Mouse (Mus musculus): ENCODE results near the gene Lck. TPM values are rescaled to one million over a fixed set of nuclear protein-coding genes. Genes with fewer than 3 reads are reported as not detected.

Lck gene
- polyA plus RNA-seq, 1 experiment from 2014 or later, result 6.8 TPM

GRCm38 (mm10) chr4:129615801-129616290 lies 42.4 kb upstream of the Lck start:
- Histone ChIP-seq H3K27ac (no peak overlapping the region), H3K36me3 (peaks cover 13% of the 10 kb centered on the region), H3K4me3 (no peak overlapping the region), H3K4me2 (no peak overlapping the region), H3K27me3 (no peaks in the 10 kb centered on the region), H3K9me3 (replicated peaks) (no peaks in the 10 kb centered on the region), H3K9ac (no peak overlapping the region), H3K4me1 (replicated peaks) (peaks cover 33% of the 10 kb centered on the region)
- WGBS, result 84% methylated on average over 9 of the region's 9 CpGs
- ATAC-seq (replicated peaks; ENCODE audit: insufficient number of reproducible peaks, insufficient read depth, low FRiP score, low read depth), result no peak

- ATAC-seq (replicated peaks; ENCODE audit: insufficient number of reproducible peaks, insufficient read depth, low FRiP score, low read depth), result no peak
Measured at GRCm38 (mm10) chr4:129614093-129614492, 40.7 kb upstream of the Lck start, which contains the start of gene Dcdc2b. Dcdc2b (minus strand) TSS chr4:129614257.

DNA sequence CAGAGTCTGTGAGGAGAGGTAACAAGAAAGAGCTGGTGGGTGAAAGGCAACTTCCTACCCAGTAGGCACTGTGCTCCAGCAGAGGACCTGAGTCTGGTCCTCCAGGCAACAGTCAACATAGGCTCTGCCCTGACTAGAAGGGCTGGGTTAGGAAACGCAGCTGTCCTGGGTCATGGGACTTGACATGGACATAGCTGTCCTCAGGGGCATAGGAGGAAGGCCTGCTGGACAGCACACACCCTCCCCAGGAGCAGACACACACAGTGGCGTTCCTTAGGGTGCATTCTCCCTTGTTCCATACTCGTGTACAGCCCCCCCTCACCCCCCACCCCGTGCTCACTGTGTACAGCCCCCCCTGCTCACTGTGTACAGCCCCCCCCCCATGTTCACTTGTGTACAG lies 37.0 kb upstream of the Lck start:
- Histone ChIP-seq H3K9ac (no peak overlapping the region), H3K4me3 (no peak overlapping the region), H3K4me2 (no peak overlapping the region), H3K9me3 (replicated peaks) (no peaks in the 10 kb centered on the region), H3K4me1 (replicated peaks) (peaks cover 16% of the 10 kb centered on the region), H3K27ac (no peak overlapping the region), H3K36me3 (peaks cover 26% of the 10 kb centered on the region), H3K27me3 (no peaks in the 10 kb centered on the region)
- WGBS, result 63% methylated on average over 4 of the region's 4 CpGs
- ATAC-seq (replicated peaks; ENCODE audit: insufficient number of reproducible peaks, insufficient read depth, low FRiP score, low read depth), result no peak; the same call in 1 of the 2 replicates

More at GRCm38 (mm10) chr4:129614093-129614492, 40.7 kb upstream of the Lck start, which contains the start of gene Dcdc2b:
- Histone ChIP-seq H3K4me1 (replicated peaks) (peaks cover 27% of the 10 kb centered on the region), H3K9ac (no peak within 1 kb of the TSS), H3K36me3 (peaks cover 18% of the 10 kb centered on the region), H3K27me3 (no peaks in the 10 kb centered on the region), H3K4me2 (no peak within 1 kb of the TSS), H3K4me3 (no peak within 1 kb of the TSS), H3K9me3 (replicated peaks) (no peaks in the 10 kb centered on the region), H3K27ac (peak within 1 kb of the TSS; percentile 59)
- 74% methylated on average over 6 of the region's 6 CpGs for WGBS

- Histone ChIP-seq H3K27ac (no peak overlapping the region), H3K9me3 (replicated peaks) (no peaks in the 10 kb centered on the region), H3K4me1 (replicated peaks) (peaks cover 16% of the 10 kb centered on the region), H3K27me3 (no peaks in the 10 kb centered on the region), H3K9ac (no peak overlapping the region), H3K4me3 (no peak overlapping the region), H3K4me2 (no peak overlapping the region), H3K36me3 (peaks cover 29% of the 10 kb centered on the region)
- WGBS, result 74% methylated on average over 4 of the region's 4 CpGs
- no peak for ATAC-seq (replicated peaks; ENCODE audit: insufficient number of reproducible peaks, insufficient read depth, low FRiP score, low read depth)
Measured at GRCm38 (mm10) chr4:129610026-129610425, 36.6 kb upstream of the Lck start.

GRCm38 (mm10) chr4:129609139-129609631 lies 35.7 kb upstream of the Lck start:
- no peaks in the 10 kb centered on the region for H3K27me3 ChIP-seq
- peak overlapping the region; percentile 7 for H3K27ac ChIP-seq
- 77% methylated on average over 12 of the region's 12 CpGs for WGBS
- no peaks in the 10 kb centered on the region for H3K9me3 ChIP-seq (replicated peaks)
- peaks cover 9% of the 10 kb centered on the region for H3K4me1 ChIP-seq (replicated peaks)
- no peak overlapping the region for H3K9ac ChIP-seq
- H3K36me3 ChIP-seq, result peaks cover 37% of the 10 kb centered on the region
- no peak overlapping the region for H3K4me2 ChIP-seq
- ATAC-seq (replicated peaks; ENCODE audit: insufficient number of reproducible peaks, insufficient read depth, low FRiP score, low read depth), result no peak; the same call in 1 of the 2 replicates
- H3K4me3 ChIP-seq, result no peak overlapping the region

GRCm38 (mm10) chr4:129608426-129609025 lies 35.1 kb upstream of the Lck start:
- Histone ChIP-seq H3K9me3 (replicated peaks) (no peaks in the 10 kb centered on the region), H3K36me3 (peaks cover 40% of the 10 kb centered on the region), H3K4me3 (no peak overlapping the region), H3K4me1 (replicated peaks) (peaks cover 4% of the 10 kb centered on the region; the same call in 1 of the 2 replicates), H3K27me3 (no peaks in the 10 kb centered on the region), H3K4me2 (no peak overlapping the region), H3K9ac (no peak overlapping the region), H3K27ac (peak overlapping the region; percentile 7; the same call in 1 of the 2 replicates)
- peak; percentile 71 for ATAC-seq (replicated peaks; ENCODE audit: insufficient number of reproducible peaks, insufficient read depth, low FRiP score, low read depth)
- 36% methylated on average over 7 of the region's 7 CpGs for whole genome bisulfite sequencing

DNA sequence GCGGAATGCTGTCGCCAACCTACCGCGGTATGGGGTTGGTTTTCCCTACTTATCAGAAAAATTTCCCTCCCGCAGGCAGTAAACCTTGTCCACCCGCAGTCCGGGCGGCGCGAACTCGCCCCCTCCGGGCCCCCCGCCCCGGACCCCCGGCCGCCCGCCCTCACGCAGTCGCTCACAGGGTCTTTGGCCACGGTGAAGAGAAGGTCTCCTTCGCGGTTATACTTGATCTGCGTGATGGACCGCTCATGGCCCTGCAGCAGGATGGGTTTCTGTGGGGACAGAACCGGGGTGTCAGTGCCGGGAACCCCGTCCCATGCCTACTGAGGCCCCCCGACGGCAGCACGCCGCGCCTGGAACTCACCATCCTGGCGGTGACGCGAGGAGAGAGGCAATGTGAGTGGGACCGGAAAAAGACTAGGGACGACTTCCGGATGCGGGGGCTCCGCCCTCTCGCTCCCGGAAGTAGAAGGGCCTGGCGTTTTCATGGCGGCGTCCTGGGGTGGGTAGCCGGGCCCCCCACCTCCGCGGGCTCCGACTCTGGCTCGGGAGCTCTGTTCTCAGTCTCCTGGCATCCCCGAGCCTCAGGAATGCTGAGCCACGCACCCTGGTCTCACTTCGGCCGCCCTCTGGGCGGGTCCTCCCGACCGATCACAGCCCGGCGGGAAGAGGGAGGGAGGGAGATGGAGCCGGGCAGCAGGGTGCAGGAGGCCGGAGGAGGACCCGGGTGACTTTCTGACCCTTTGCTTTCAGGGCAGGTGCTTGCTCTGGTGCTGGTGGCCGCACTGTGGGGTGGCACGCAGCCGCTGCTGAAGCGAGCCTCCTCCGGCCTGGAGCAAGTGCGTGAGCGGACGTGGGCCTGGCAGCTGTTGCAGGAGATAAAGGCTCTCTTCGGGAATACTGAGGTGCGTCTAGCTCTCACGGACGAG lies 27.1 kb upstream of the Lck start, which contains the start of the genes Eif3i and Tmem234:
Gene Eif3i, minus strand, starts transcription at position 416 of the 926 bp plus-strand sequence.
Gene Tmem234, plus strand, starts transcription at position 436 of the 926 bp plus-strand sequence.
- H3K9me3 ChIP-seq (replicated peaks), result no peaks in the 10 kb centered on the region
- peak; percentile 87 for ATAC-seq (replicated peaks; ENCODE audit: insufficient number of reproducible peaks, insufficient read depth, low FRiP score, low read depth)
- whole genome bisulfite sequencing, result under 1% methylated on average over 74 of the region's 74 CpGs
- peaks cover 41% of the 10 kb centered on the region for H3K36me3 ChIP-seq
- H3K9ac ChIP-seq, result peak within 1 kb of the TSS; percentile 91
- no peaks in the 10 kb centered on the region for H3K27me3 ChIP-seq
- peak within 1 kb of the TSS; percentile 96 for H3K4me3 ChIP-seq
- peaks cover 26% of the 10 kb centered on the region for H3K4me1 ChIP-seq (replicated peaks)
- H3K27ac ChIP-seq, result peak within 1 kb of the TSS; percentile 82
- H3K4me2 ChIP-seq, result peak within 1 kb of the TSS; percentile 85

DNA sequence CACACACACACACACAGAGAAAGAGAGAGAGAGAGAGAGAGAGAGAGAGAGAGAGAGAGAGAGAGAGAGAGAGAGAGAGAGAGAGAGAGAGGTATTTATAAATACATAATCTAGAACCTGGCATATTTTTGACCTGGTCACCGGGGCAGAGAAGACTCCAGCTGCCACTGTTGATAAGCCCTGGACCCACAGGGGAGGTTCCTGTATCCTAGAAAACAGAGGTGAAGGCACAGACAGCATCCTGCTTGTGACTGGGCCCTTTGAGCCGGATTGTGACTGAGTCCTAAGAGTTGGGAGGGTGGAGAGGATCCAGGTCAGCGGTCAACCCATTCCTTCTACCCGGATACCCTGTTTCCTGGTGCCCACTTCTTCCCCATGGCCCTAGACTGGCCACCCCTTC lies 15.4 kb upstream of the Lck start:
- WGBS, result 55% methylated on average over 4 of the region's 4 CpGs
- ATAC-seq (replicated peaks; ENCODE audit: insufficient number of reproducible peaks, insufficient read depth, low FRiP score, low read depth), result no peak
- Histone ChIP-seq H3K9ac (no peak overlapping the region), H3K9me3 (replicated peaks) (no peaks in the 10 kb centered on the region), H3K4me3 (no peak overlapping the region), H3K4me1 (replicated peaks) (peaks cover 13% of the 10 kb centered on the region), H3K27me3 (no peaks in the 10 kb centered on the region), H3K4me2 (no peak overlapping the region), H3K27ac (no peak overlapping the region), H3K36me3 (peaks cover 30% of the 10 kb centered on the region)

GRCm38 (mm10) chr4:129586943-129587342 lies 13.5 kb upstream of the Lck start:
- no peak overlapping the region for H3K4me3 ChIP-seq
- no peak for ATAC-seq (replicated peaks; ENCODE audit: insufficient number of reproducible peaks, insufficient read depth, low FRiP score, low read depth)
- H3K4me2 ChIP-seq, result no peak overlapping the region
- peaks cover 13% of the 10 kb centered on the region for H3K4me1 ChIP-seq (replicated peaks)
- no peaks in the 10 kb centered on the region for H3K27me3 ChIP-seq
- H3K27ac ChIP-seq, result no peak overlapping the region
- no peak overlapping the region for H3K9ac ChIP-seq
- WGBS, result 54% methylated on average over 1 of the region's 1 CpGs
- H3K36me3 ChIP-seq, result peaks cover 13% of the 10 kb centered on the region
- no peaks in the 10 kb centered on the region for H3K9me3 ChIP-seq (replicated peaks)

DNA sequence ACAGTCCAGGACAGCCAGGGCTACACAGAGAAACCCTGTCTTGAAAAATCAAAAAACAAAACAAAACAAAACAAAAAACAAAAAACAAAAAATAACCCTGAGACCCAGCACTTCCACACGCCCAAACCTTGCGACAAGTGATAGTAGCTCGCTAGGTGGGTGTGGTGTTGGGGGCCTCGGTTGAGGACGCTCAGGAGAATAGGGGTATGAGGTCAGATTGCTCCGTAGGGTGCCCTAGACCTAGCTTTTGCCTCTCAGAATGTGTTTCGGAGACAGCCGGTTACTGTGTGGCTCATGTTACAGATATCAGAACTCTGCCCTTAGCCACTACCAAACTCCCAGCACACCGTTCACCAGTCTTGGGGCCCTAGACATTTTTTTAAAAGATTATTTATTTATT lies 12.3 kb upstream of the Lck start:
- Histone ChIP-seq H3K27me3 (no peaks in the 10 kb centered on the region), H3K4me3 (no peak overlapping the region; the same call in 1 of the 2 replicates), H3K27ac (0 out of 2 replicates have a peak overlapping the region, but pooled peaks have one; percentile 70), H3K9ac (no peak overlapping the region), H3K4me2 (peak overlapping the region; percentile 88), H3K36me3 (peaks cover 2% of the 10 kb centered on the region; the same call in 1 of the 2 replicates), H3K4me1 (replicated peaks) (peaks cover 13% of the 10 kb centered on the region), H3K9me3 (replicated peaks) (no peaks in the 10 kb centered on the region)
- WGBS, result 79% methylated on average over 9 of the region's 9 CpGs
- ATAC-seq (replicated peaks; ENCODE audit: insufficient number of reproducible peaks, insufficient read depth, low FRiP score, low read depth), result no peak
